Comparison of ENCODE assay signal across 9 mouse cellular contexts in the genomic region with DNA sequence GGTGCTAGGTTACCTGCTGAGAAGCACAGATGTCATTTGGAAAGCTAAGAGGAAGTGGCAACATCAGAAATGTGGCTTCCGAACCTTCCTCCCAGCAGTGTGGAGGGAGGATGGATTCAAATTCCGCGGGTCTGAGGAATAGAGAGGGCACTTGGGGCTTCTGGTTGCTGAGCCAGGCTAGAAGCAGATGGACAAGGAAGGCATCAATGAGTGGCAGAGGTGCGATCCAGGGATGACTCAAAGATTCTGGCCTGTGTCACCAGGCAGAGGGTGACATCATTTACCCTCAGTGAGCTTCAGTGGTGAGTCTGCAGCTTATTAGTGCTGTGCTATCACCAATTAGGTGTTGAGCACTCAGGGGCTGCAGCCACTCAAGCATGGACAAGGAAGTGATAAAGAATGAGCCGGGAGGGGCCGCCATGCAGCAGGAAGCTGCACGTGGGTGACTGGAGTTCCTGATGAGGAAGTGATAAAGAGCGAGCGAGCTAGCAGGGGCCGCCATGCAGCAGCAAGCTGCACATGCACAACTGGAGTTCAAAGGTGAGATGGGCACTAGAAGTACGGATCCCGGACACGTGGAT. TPM values are rescaled to one million over a fixed set of nuclear protein-coding genes. Genes with fewer than 3 reads are reported as not detected.
DNase-seq lines count a peak whose midpoint lies in the region; ATAC-seq lines count a peak whose summit lies in the region.
"Had no signal": no experiment of that assay in that cellular context is flagged by ENCODE, and none has a peak within 500 bp of the region (broad histone marks: within the 10 kb centered on the region; RNA-seq: fewer than 3 reads in every experiment).

No protein-coding gene starts in this region.

- H3K36me3 ChIP-seq in limb, embryonic 10.5 days, result no peaks in the 10 kb centered on the region
- H3K36me3 ChIP-seq: embryonic facial prominence, embryonic 15.5 days had no signal

- no peaks in the 10 kb centered on the region for H3K9me3 ChIP-seq in limb, embryonic 10.5 days (replicated peaks)
- H3K9me3 ChIP-seq: embryonic facial prominence, embryonic 15.5 days had no signal

- peaks cover 24% of the 10 kb centered on the region for H3K4me1 ChIP-seq in limb, embryonic 10.5 days

- peak; percentile 79 for ATAC-seq in megakaryocyte-erythroid progenitor cell, adult 5-6 weeks (replicated peaks; ENCODE audit: low FRiP score, low TSS enrichment, poor library complexity, severe bottlenecking)

- intact Hi-C loops in left cerebral cortex, postnatal 14 days (cut with DNase I), result loop anchor here (10.0 kb wide), 1 partner anchor 216 kb away; no protein-coding TSS in a partner anchor

- peak; percentile 84 for DNase-seq in 416B (ENCODE audit: low read depth)
- DNase-seq in CD4-positive helper T cell, adult 2 months (ENCODE audit: low read depth, low spot score), result peak; percentile 50
- peak; percentile 48 to 50 for DNase-seq in cerebellum, postnatal 36 days
- DNase-seq in left cerebral cortex, postnatal 14 days (ENCODE audit: low spot score in 2 of 2), result no peak
- DNase-seq in right cerebral cortex, postnatal 10 days (ENCODE audit: low spot score in 2 of 2), result no peak
- no peak for DNase-seq in urinary bladder, postnatal 14 days (ENCODE audit: low spot score)
- no peak for DNase-seq in limb, embryonic 10.5 days (ENCODE audit: low spot score)

- no peak overlapping the region for H3K27ac ChIP-seq in limb, embryonic 10.5 days
- H3K27ac ChIP-seq: embryonic facial prominence, embryonic 15.5 days had no signal

- H3K4me3 ChIP-seq in limb, embryonic 10.5 days, result no peak overlapping the region
- H3K4me3 ChIP-seq: embryonic facial prominence, embryonic 15.5 days had no signal

- H3K27me3 ChIP-seq in limb, embryonic 10.5 days (ENCODE audit: low read depth, poor library complexity, severe bottlenecking), result no peaks in the 10 kb centered on the region
- H3K27me3 ChIP-seq: embryonic facial prominence, embryonic 15.5 days had no signal

- 65% methylated on average over 13 of the region's 13 CpGs for WGBS in limb, embryonic 10.5 days

RNA-seq across cellular contexts. Expression of gene Snx9, which starts 42.8 kb away (rescaled TPM):
- 25.8 and 28.9 TPM in 2 replicates for total RNA-seq in megakaryocyte-erythroid progenitor cell, adult 5-6 weeks (2014; fragmentation: Nextera tagmentation)
- 16.5 and 20.0 TPM in 2 replicates for total RNA-seq in megakaryocyte-erythroid progenitor cell, adult 5-6 weeks (2017)
- total RNA-seq in left cerebral cortex, postnatal 14 days (2021), result 10 to 100 TPM; 11.4 to 12.2 TPM
- polyA plus RNA-seq in limb, embryonic 10.5 days (2016; fragmentation: Nextera tagmentation; extraction: Ambion mirVana), result 18.4 and 19.4 TPM in 2 replicates

Comparison
In these comparisons a context has a peak if more than half of its experiments do, and no peak if none do; other contexts are left out.
1. DNase-seq: peak in 416B (single experiment), CD4-positive helper T cell, adult 2 months (single experiment) and cerebellum, postnatal 36 days (2 of 2); none in left cerebral cortex, postnatal 14 days (0 of 2), right cerebral cortex, postnatal 10 days (0 of 2), urinary bladder, postnatal 14 days (single experiment) and limb, embryonic 10.5 days (single experiment).